Mouse (Mus musculus) brain, embryonic 14.5 days (tissue): ENCODE measurements at regions not wholly inside any gene's neighbourhood (a gene's known extent, or its start where the extent isn't known, plus 50 kb on each side); places are given as distances from the start of the nearest gene placed in this dataset.

Experiments
- DNase-seq: peaks from one replicate; pipeline ENCODE4 v3.0.0-alpha.2; 2011; ENCODE audit warnings: low read depth
- CTCF ChIP-seq: fragments of 200-500 bp; IDR thresholded peaks from 2 replicates; pipeline ENCODE4 v1.5.1; 2012; ENCODE audit warnings: inconsistent platforms, mild to moderate bottlenecking, moderate library complexity, borderline replicate concordance; ENCODE audit not compliant: insufficient read depth, insufficient read length; ENCODE audit errors: extremely low read depth
- POLR2A ChIP-seq: fragments of 200-500 bp; IDR thresholded peaks from 2 replicates; pipeline ENCODE4 v1.6.1; 2012; ENCODE audit warnings: mild to moderate bottlenecking, inconsistent platforms, borderline replicate concordance; ENCODE audit not compliant: poor library complexity, insufficient read depth, insufficient read length, severe bottlenecking; ENCODE audit errors: extremely low read depth

DNA sequence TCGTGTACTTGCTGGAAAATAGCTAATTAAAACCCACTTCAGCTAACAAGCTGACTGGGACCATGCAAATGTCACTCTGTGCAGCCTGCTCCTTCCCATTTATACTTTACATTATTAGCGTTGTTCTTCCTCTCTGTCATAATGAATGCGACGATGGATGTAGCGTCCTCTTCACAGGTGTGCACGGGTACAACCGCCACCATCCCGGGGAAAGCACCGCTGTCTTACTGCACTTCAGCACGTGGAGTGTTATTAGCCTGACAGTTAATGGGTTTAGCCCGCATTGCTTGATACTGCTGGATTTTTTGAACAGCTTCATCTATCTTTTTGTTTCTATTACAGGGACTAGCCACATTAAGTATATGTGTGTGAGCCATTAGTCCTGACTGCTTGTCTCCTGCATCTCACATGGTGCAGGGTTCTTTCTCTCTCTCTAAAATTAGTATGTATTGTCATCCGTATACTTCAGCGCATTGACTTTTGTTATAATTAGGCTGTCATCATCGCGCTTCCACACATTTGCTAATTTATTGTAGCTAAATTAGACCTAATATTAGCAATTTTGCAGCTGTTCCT, 383.0 kb downstream of the Rnf144b start:
- TF ChIP-seq POLR2A (no peak), CTCF (no peak)
- DNase-seq, result peak; percentile 62

DNA sequence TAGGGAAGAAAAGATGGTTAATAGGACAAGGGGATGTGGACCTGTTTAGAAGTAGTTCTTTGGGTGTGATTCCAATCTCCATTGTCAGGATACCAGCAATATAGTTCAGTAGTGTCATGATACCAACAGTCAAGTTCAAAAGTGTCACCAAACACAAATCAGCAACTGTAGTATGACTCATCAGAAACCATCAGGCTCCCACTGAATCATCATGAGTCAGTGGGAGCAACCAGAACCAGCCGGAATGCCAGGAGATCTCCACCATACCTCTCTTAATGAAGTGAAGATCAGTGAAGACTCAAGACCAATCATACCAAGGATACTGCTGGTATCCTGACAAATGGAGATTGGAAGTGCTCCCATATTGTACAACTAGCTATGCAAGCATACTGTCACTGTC, 410.5 kb downstream of the Rnf144b start:
- TF ChIP-seq POLR2A (no peak), CTCF (no peak)
- DNase-seq, result no peak

- no peak for DNase-seq
- TF ChIP-seq CTCF (peak; percentile 14; the same call in 1 of the 2 replicates), POLR2A (no peak)
Measured at GRCm38 (mm10) chr13:47537156-47537555, 414.7 kb downstream of the Rnf144b start.

DNA sequence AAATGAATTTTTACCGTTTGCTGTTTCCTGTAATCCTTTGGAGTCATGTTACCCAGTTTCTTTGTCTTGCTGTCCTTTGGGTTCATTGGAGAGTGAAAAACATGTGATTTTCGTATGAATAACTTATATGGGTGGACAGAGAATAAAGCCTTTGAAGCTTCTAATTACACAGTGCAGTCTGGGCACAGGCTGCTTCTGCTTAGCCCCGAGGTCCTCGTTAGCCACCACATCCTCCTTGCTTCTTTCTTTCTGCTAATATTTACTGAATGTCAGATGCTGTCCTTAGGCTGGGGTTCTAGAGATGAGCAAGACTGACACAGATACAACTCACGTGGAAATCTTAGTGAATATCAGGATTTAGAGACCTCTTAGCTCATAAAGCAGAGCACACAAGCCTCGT, 427.2 kb downstream of the Rnf144b start:
- no peak for TF ChIP-seq CTCF
- TF ChIP-seq POLR2A, result no peak
- DNase-seq, result peak; percentile 72

- DNase-seq, result no peak
- TF ChIP-seq CTCF (no peak), POLR2A (no peak)
Measured at GRCm38 (mm10) chr13:47552251-47552650, 429.8 kb downstream of the Rnf144b start.

DNA sequence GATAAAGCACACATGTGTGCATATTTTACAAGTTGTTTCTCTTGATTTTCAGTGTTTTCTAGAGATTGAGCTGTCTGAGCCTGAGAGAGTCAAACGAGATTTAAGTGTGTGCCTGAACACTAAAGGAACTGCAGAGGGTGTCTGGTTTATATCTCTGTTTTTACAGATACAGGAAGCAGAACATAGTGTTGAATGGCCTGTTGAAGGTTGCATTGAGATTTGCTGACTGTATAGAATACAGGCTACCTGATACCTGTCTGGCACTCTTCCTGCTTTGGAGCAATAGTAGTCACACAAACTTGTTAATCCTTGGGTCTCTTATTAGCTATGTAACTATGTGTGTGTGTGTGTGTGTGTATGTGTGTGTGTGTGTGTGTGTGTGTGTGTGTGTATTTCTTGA, 431.7 kb downstream of the Rnf144b start:
- DNase-seq, result no peak
- no peak for TF ChIP-seq CTCF
- TF ChIP-seq POLR2A, result no peak

GRCm38 (mm10) chr13:47557196-47557974, 434.9 kb downstream of the Rnf144b start:
- peak; percentile 83 for DNase-seq
- TF ChIP-seq POLR2A, result no peak
- no peak for TF ChIP-seq CTCF

DNA sequence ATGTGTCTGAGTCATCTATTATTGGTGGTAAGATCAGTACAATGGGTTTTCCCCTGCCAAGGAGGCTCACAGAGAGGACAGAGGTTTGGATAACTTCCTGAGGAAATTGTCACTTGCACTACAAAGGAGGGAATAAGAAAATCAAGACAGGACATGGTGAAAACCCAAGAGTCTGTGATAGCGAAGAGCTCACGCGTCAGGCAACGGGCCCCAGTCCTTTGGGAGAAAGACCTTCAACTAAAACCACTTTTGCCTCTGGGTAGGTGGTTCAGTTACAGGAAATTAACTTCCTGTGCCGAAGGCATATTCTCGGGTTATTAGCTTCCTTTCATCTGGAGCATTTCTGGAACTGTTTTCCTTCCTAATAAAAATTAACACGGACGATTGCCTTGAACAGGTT, 440.4 kb downstream of the Rnf144b start:
- TF ChIP-seq POLR2A (no peak), CTCF (no peak)
- DNase-seq, result no peak

- TF ChIP-seq POLR2A, result no peak
- peak; percentile 44; the same call in 1 of the 2 replicates for TF ChIP-seq CTCF
- no peak for DNase-seq
Measured at GRCm38 (mm10) chr13:47576516-47576915, 454.1 kb downstream of the Rnf144b start.

- no peak for DNase-seq
- no peak for TF ChIP-seq POLR2A
- no peak for TF ChIP-seq CTCF
Measured at GRCm38 (mm10) chr13:47580144-47580543, 457.7 kb downstream of the Rnf144b start.

- DNase-seq, result no peak
- TF ChIP-seq CTCF (no peak), POLR2A (no peak)
Measured at GRCm38 (mm10) chr13:47585158-47585557, 462.7 kb downstream of the Rnf144b start.

GRCm38 (mm10) chr13:47602646-47603045, 480.2 kb downstream of the Rnf144b start:
- DNase-seq, result no peak
- TF ChIP-seq POLR2A (no peak), CTCF (no peak)

DNA sequence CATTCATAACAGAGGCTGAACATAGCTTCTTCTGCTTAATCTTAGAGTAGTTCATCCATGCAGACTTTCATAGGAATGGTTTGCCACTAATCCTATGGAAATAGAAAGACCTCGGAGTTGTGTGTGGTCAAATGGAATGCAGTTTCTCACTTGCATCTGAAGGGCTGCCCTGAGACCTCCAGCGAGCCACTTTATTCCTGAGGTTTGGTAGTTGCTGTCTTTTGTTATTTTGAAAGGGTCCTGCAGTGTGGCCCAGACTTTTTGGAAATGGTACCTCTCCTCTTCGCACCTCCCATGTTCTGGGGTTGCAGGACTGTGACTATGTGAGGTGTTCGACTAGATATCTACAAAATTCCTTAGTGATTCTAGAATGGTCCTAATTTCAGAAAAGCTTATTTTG, 489.0 kb downstream of the Rnf144b start:
- TF ChIP-seq POLR2A (no peak), CTCF (no peak)
- DNase-seq, result no peak
